Mouse (Mus musculus) liver, embryonic 14.5 days (tissue): ENCODE results near the gene Lrmda. TPM values are rescaled to one million over a fixed set of nuclear protein-coding genes. Genes with fewer than 3 reads are reported as not detected.

Experiments
- ATAC-seq: fragments of 200-750 bp; cut with Nextera tagmentation; 2 replicates; pipeline ENCODE4 v1.8.0; 2017; ENCODE audit warnings: moderate number of reproducible peaks, mild to moderate bottlenecking, moderate library complexity; ENCODE audit not compliant: insufficient read depth
- DNase-seq, 3 experiments: peaks; one replicate each; pipeline ENCODE4 v3.0.0-alpha.2; 2012 to 2013; ENCODE audit warnings: low read depth in 3 of 3, low spot score in 3 of 3
- H3K27ac ChIP-seq: fragments of 300-500 bp; sonication (generic); 2 replicates; pipeline ENCODE4 v1.5.1; 2014; ENCODE audit warnings: moderate library complexity, mild to moderate bottlenecking, control low read depth, inconsistent platforms
- H3K27me3 ChIP-seq: fragments of 300-500 bp; sonication (generic); 2 replicates; pipeline ENCODE4 v1.6.1; 2014; ENCODE audit warnings: mild to moderate bottlenecking, low read length, moderate library complexity; ENCODE audit not compliant: control insufficient read depth, insufficient read depth
- H3K36me3 ChIP-seq: fragments of 300-500 bp; sonication (generic); replicated peaks from 2 replicates; pipeline ENCODE4 v1.6.1; 2014; ENCODE audit warnings: low read depth; ENCODE audit not compliant: control insufficient read depth, insufficient read depth
- H3K4me1 ChIP-seq, 2 experiments: fragments of 200-500 bp in 1 of 2; fragments of 300-500 bp in 1 of 2; sonication (generic) in 1 of 2; replicated peaks; 2 replicates each; pipeline ENCODE4 v1.6.1; 2012 to 2014; ENCODE audit warnings: antibody characterized with exemption in 1 of 2, inconsistent platforms in 1 of 2, low read length in 1 of 2; ENCODE audit not compliant: control insufficient read depth in 2 of 2, insufficient read depth in 2 of 2
- H3K4me2 ChIP-seq: fragments of 300-500 bp; sonication (generic); 2 replicates; pipeline ENCODE4 v1.6.1; 2014; ENCODE audit warnings: low read depth, mild to moderate bottlenecking, control low read depth, moderate library complexity
- H3K4me3 ChIP-seq, 2 experiments: fragments of 200-500 bp in 1 of 2; fragments of 300-500 bp in 1 of 2; sonication (generic) in 1 of 2; 2 replicates each; pipeline ENCODE4 v1.5.1; 2012 to 2014; ENCODE audit warnings: low read depth in 2 of 2, low read length in 2 of 2, mild to moderate bottlenecking in 2 of 2, control low read depth in 1 of 2, inconsistent platforms in 1 of 2, moderate library complexity in 1 of 2; ENCODE audit not compliant: insufficient read depth in 1 of 2
- H3K9ac ChIP-seq: fragments of 300-500 bp; sonication (generic); replicated peaks from 2 replicates; pipeline ENCODE4 v1.6.1; 2014; ENCODE audit warnings: mild to moderate bottlenecking, control low read depth, moderate library complexity
- H3K9me3 ChIP-seq: fragments of 300-500 bp; sonication (generic); 2 replicates; pipeline ENCODE4 v1.6.1; 2016; ENCODE audit warnings: low read length, mixed read lengths; ENCODE audit not compliant: control insufficient read depth
- CTCF ChIP-seq: IDR thresholded peaks from 2 replicates; pipeline ENCODE4 v1.5.1; 2016; ENCODE audit warnings: antibody characterized with exemption, low read depth, control low read depth
- EP300 ChIP-seq: IDR thresholded peaks from 2 replicates; pipeline ENCODE4 v1.6.1; 2016; ENCODE audit warnings: antibody characterized with exemption, low read depth
- WGBS: fragments of 180-500 bp; shearing (Covaris S2); extraction: QIAGEN DNeasy Blood & Tissue Kit; methylation state at CpG from one replicate; pipeline ENCODE4 v1.1.7; 2014; ENCODE audit not compliant: insufficient replicate concordance; 5-methylcytosine and 5-hydroxymethylcytosine counted together
- polyA plus RNA-seq, 2 experiments: library from polyadenylated mRNA; depleted of rRNA in 1 of 2; stranded (reverse) in 1 of 2; unstranded in 1 of 2; fragments of >200 nt; fragmentation: Nextera tagmentation in 1 of 2; extraction: Ambion mirVana in 1 of 2; gene quantifications; 2 replicates each; pipeline versions ENCODE4 v1.2.1 to v1.2.3; 2012 to 2014

Lrmda gene
- polyA plus RNA-seq, 2 experiments, result 0.18 to 0.22 TPM

DNA sequence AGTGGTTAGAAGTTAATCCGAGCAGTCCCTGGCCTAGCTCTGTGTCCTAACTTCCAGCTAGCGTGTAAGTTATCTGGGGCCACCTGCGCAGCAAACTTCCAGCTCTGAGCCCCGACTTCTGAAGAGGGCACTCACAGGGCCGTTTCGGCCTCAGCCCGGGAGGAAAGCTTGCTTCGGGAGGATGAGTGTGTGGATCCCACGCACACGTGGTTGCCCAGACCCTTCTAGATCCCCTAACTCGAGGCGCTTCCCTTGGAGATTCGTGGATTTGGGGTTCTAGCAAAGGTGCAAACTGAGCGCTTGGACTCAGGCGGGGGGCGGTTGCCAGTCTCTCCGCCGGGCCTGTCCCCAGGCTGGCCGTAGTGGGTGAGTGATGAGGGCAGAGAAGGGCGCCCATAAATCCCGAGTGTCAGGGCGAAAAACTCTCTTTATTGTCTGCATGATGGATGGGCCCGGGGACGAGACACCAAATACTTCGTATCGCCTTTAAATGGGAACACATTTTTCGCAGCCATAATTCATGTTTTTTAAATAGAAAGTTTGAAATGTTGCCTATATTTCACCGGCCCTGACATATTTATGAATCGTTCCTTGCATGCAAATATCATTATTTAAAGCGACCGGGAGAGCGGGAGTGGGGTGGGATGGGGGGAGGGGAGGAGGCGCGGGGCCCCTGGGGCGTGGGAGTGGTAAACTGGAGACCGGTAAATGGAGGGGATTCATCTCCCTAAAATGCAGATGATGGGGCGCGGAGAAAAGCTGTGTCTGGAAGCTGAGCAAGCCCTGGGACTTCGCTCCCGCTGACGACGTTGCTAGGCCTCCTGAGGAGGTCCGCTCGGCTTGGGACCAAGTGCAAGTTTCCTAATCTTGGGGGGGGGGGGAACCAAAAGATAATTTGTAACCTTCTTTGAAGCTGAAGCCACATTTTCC is 25.2 kb upstream of the Lrmda start:
- no peaks in the 10 kb centered on the region for H3K4me1 ChIP-seq
- no peak overlapping the region for H3K9ac ChIP-seq
- no peaks in the 10 kb centered on the region for H3K9me3 ChIP-seq
- H3K36me3 ChIP-seq, result no peaks in the 10 kb centered on the region
- peak overlapping the region; percentile 68 for H3K4me2 ChIP-seq
- peak overlapping the region in 1 of 2 experiments; percentile 51; a peak in 2 of 4 replicates for H3K4me3 ChIP-seq
- peaks cover 69% of the 10 kb centered on the region for H3K27me3 ChIP-seq
- ATAC-seq (no peak), DNase-seq (no peak)
- WGBS, result 5% methylated on average over 44 of the region's 44 CpGs
- TF ChIP-seq EP300, result no peak
- no peak for TF ChIP-seq CTCF
- no peak overlapping the region for H3K27ac ChIP-seq

DNA sequence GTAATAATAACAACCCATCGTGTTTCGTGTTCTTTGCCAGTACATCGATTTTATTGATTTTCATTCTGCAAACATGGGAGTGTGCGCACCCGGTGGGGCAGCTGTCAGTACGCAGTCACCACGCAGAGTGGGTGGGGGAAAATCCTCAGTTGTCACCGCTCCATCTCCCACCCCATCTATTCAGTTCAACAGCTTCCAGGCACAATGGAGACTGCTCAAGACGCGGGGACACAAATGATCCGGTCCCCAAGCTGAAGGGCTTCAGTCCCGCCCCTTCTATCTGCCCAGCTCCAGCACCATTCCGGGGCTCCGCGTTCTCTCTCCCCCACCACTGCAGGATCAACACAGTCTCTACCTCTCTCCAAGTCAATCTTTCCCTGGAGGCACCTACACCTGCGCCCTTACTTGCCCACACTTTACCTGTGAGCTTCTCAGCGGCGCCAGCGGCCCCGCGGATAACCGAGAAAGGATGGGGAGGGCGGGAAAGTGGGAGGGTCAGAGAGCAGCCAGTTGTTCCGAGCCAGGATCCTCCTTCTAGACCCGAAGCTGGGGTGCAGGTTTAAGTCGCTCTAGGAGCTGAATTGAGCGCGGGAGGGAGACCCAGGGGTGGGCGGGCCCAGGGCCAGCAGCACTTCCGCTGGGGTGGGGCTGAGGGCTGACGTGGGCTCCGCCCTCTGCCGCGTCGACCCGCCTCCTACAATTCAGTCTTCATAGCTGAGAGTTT is 24.3 kb upstream of the Lrmda start:
- Histone ChIP-seq H3K36me3 (no peaks in the 10 kb centered on the region), H3K27ac (no peak overlapping the region), H3K4me1 (no peaks in the 10 kb centered on the region), H3K4me3 (peak overlapping the region; percentile 51 to 58), H3K9ac (no peak overlapping the region), H3K9me3 (no peaks in the 10 kb centered on the region), H3K4me2 (peak overlapping the region; percentile 68), H3K27me3 (peaks cover 60% of the 10 kb centered on the region)
- ATAC-seq (peak; percentile 48; the same call in 1 of the 2 replicates), DNase-seq (no peak)
- 0% methylated on average over 36 of the region's 36 CpGs for WGBS
- TF ChIP-seq EP300, result no peak
- TF ChIP-seq CTCF, result no peak

DNA sequence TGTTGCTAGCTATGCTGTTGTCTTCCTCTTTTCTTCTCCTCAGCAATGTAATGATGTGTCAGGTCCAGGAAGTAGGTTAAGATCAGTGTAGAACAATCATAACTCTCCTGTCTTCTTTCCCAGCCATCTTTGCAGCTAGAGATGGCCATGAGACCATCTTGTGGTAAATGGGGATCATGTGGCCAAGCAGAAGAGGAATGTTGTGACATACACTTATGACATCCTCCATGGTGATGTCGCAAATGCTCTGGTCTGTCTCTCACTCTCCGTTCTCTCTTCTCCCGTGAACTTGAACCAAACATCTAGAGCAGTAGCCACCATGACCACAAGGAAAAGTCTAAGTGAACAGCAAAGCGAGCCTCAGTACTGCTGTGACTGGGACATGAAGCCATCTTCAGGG is 19.9 kb upstream of the Lrmda start:
- 50% methylated on average over 4 of the region's 4 CpGs for WGBS
- Histone ChIP-seq H3K4me3 (no peak overlapping the region), H3K36me3 (no peaks in the 10 kb centered on the region), H3K27ac (no peak overlapping the region), H3K4me2 (no peak overlapping the region), H3K9ac (no peak overlapping the region), H3K4me1 (peaks cover 0 to 3% of the 10 kb centered on the region in 2 experiments; a peak in 2 of 4 replicates), H3K27me3 (peaks cover 16% of the 10 kb centered on the region), H3K9me3 (no peaks in the 10 kb centered on the region)
- ATAC-seq, result no peak
- DNase-seq, result no peak
- TF ChIP-seq EP300 (no peak), CTCF (no peak)

DNA sequence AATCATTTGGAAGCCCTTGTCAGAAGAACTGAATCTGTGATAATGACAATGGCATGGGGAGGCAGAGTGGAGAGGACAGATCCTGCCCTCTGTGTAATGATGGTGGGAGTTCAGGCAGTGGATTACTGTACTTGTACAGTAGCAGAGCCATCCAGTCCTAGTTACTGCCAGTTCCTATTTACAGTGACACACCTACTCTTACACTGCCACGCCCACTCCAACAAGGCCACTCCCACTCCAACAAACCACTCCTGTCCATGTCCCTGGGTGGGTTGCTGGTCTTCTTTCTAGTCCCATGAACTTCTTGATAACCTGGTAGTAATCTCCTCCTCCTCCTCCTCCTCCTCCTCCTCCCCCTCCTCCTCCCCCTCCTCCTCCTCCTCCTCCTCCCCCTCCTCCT is 16.3 kb upstream of the Lrmda start:
- TF ChIP-seq EP300 (no peak), CTCF (no peak)

DNA sequence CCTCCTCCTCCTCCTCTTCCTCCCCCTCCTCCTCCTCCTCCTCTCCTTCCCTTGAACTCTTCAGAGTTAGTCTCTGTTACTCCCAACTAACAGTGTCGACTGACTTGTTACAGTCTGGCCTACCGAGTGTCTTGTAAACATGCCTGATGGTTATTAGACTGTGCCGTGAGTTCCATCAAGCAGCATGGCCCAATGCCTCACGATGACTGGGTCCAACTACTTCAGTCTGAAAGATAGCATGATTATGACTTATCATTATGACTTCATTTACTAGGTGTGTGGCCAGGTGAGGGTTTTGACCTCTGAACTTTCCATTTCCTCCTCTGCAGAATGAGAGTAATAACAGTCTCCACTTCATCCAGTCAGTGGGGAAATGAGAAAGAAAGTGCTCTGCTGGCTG is 15.9 kb upstream of the Lrmda start:
- Histone ChIP-seq H3K27me3 (no peaks in the 10 kb centered on the region; the same call in 1 of the 2 replicates), H3K4me1 (peaks cover 0 to 3% of the 10 kb centered on the region in 2 experiments; a peak in 2 of 4 replicates), H3K4me3 (no peak overlapping the region), H3K36me3 (no peaks in the 10 kb centered on the region), H3K4me2 (no peak overlapping the region), H3K27ac (no peak overlapping the region), H3K9me3 (no peaks in the 10 kb centered on the region), H3K9ac (no peak overlapping the region)
- WGBS, result 66% methylated on average over 4 of the region's 4 CpGs
- DNase-seq (no peak), ATAC-seq (no peak)
- no peak for TF ChIP-seq CTCF
- TF ChIP-seq EP300, result no peak

More for the DNA sequence above, 16.3 kb upstream of the Lrmda start:
- no peak overlapping the region for H3K4me2 ChIP-seq
- WGBS, result 36% methylated on average over 1 of the region's 1 CpGs
- H3K4me3 ChIP-seq, result no peak overlapping the region
- no peak overlapping the region for H3K9ac ChIP-seq
- ATAC-seq (no peak), DNase-seq (no peak)
- H3K27me3 ChIP-seq, result no peaks in the 10 kb centered on the region; the same call in 1 of the 2 replicates
- H3K9me3 ChIP-seq, result no peaks in the 10 kb centered on the region
- H3K36me3 ChIP-seq, result no peaks in the 10 kb centered on the region
- peaks cover 0 to 3% of the 10 kb centered on the region in 2 experiments; a peak in 2 of 4 replicates for H3K4me1 ChIP-seq
- no peak overlapping the region for H3K27ac ChIP-seq
